Mouse (Mus musculus) stomach, postnatal 0 days (tissue): Measurements from ENCODE around the gene Sept1.

Experiments used
- CTCF ChIP-seq: IDR thresholded peaks from 2 replicates; pipeline ENCODE4 v1.5.1; 2016; ENCODE audit warnings: antibody characterized with exemption, low read depth, mild to moderate bottlenecking, moderate library complexity
- EP300 ChIP-seq: optimal IDR thresholded peaks from 2 replicates; pipeline ENCODE3; 2016; ENCODE audit warnings: antibody characterized with exemption

DNA sequence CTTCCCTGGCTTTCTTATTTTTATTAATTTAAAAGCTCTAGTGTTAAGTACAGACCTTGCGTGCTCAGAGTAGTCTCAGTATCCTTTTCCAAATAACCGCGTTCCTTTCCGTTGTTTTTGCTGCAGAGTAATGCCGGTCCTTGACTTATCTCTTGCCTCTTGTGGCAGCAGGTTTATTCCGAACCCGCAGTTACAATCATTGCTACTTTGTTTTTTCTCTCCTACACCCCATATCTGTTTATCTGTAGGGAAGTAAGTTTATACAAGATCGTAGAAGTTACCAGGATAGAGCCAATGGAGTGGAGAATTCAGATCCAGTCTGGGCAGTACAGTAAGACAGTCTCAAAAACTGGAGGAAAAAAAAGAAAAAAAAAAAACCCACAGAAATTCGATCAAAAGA is 835 bp upstream of the Sept1 start:
- no peak for TF ChIP-seq CTCF
- TF ChIP-seq EP300: no peak
